Mouse (Mus musculus) midbrain, embryonic 16.5 days (tissue): Measurements from ENCODE around the gene Mapk1ip1. TPM values are rescaled to one million over a fixed set of nuclear protein-coding genes. Genes with fewer than 3 reads are reported as not detected.

ENCODE experiments used
- ATAC-seq: fragments of 200-750 bp; cut with Nextera tagmentation; 2 replicates; pipeline ENCODE4 v1.8.0; 2017; ENCODE audit warnings: moderate TSS enrichment
- H3K27ac ChIP-seq: fragments of 300-500 bp; sonication (generic); 2 replicates; pipeline ENCODE4 v1.5.1; 2014; ENCODE audit warnings: mild to moderate bottlenecking, low read length, mixed read lengths
- H3K27me3 ChIP-seq: fragments of 300-500 bp; sonication (generic); 2 replicates; pipeline ENCODE4 v1.6.1; 2014; ENCODE audit warnings: low read depth, low read length, mixed read lengths; ENCODE audit not compliant: control insufficient read depth, insufficient read depth
- H3K36me3 ChIP-seq: fragments of 300-500 bp; sonication (generic); 2 replicates; pipeline ENCODE4 v1.6.1; 2014; ENCODE audit warnings: mild to moderate bottlenecking, low read length, moderate library complexity, mixed read lengths; ENCODE audit not compliant: control insufficient read depth, insufficient read depth
- H3K4me1 ChIP-seq: fragments of 300-500 bp; sonication (generic); 2 replicates; pipeline ENCODE4 v1.6.1; 2014; ENCODE audit warnings: mild to moderate bottlenecking, low read length, mixed read lengths; ENCODE audit not compliant: control insufficient read depth, insufficient read depth
- H3K4me2 ChIP-seq: fragments of 300-500 bp; sonication (generic); 2 replicates; pipeline ENCODE4 v1.6.1; 2014; ENCODE audit warnings: mild to moderate bottlenecking, low read length, mixed read lengths
- H3K4me3 ChIP-seq: fragments of 300-500 bp; sonication (generic); 2 replicates; pipeline ENCODE4 v1.5.1; 2014; ENCODE audit warnings: low read depth, mild to moderate bottlenecking, low read length, moderate library complexity, mixed read lengths
- H3K9ac ChIP-seq: fragments of 300-500 bp; sonication (generic); 2 replicates; pipeline ENCODE4 v1.6.1; 2014; ENCODE audit warnings: low read depth, low read length, mixed read lengths
- H3K9me3 ChIP-seq: fragments of 300-500 bp; sonication (generic); replicated peaks from 2 replicates; pipeline ENCODE4 v1.6.1; 2014; ENCODE audit warnings: mild to moderate bottlenecking, low read length, mixed read lengths; ENCODE audit not compliant: control insufficient read depth, poor library complexity, severe bottlenecking
- WGBS: fragments of 180-500 bp; shearing (Covaris S2); extraction: QIAGEN DNeasy Blood & Tissue Kit; methylation state at CpG from one replicate; pipeline ENCODE4 v1.1.7; 2014; 5-methylcytosine and 5-hydroxymethylcytosine counted together
- polyA plus RNA-seq: library from polyadenylated mRNA; unstranded; fragments of >200 nt; fragmentation: Nextera tagmentation; extraction: Ambion mirVana; gene quantifications from 2 replicates; pipeline ENCODE4 v1.2.1, GENCODE M21; 2015

The Mapk1ip1 gene
- polyA plus RNA-seq, 1 experiment from 2014 or later, result 32.7 TPM

- 95% methylated on average over 3 of the region's 3 CpGs for WGBS
- no peaks in the 10 kb centered on the region for H3K9me3 ChIP-seq
These were observed 18.0 kb upstream of the Mapk1ip1 start for GRCm38 (mm10) chr7:138863950-138864572.

DNA sequence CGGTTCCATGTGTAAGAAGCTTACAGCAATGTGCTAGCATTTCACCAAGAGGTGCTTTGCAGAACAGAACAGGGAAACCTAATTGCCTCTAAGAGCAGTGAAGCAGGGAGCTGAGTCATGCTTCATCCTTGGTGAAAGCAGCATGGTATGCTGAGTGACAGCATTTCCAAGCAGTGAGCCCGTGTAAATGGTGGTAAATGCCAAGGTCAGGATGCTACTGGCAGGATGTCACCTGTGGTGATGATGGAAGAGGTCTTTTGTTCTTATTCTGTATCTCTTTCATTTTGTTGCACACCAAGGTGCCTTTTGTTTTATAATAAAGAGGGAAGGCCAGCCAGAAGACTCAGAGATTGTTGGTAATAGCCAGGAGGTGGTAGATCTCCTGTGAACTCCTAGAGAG lies 10.6 kb upstream of the Mapk1ip1 start:
- Histone ChIP-seq H3K9ac (no peak overlapping the region), H3K4me3 (no peak overlapping the region), H3K36me3 (peaks cover 9% of the 10 kb centered on the region), H3K9me3 (no peaks in the 10 kb centered on the region), H3K27me3 (no peaks in the 10 kb centered on the region), H3K4me1 (no peaks in the 10 kb centered on the region), H3K4me2 (no peak overlapping the region), H3K27ac (no peak overlapping the region)
- WGBS, result 66% methylated on average over 2 of the region's 2 CpGs
- ATAC-seq, result no peak

More at GRCm38 (mm10) chr7:138863950-138864572, 18.0 kb upstream of the Mapk1ip1 start:
- no peak for ATAC-seq
- Histone ChIP-seq H3K4me3 (no peak overlapping the region), H3K27me3 (no peaks in the 10 kb centered on the region), H3K36me3 (peaks cover 6% of the 10 kb centered on the region; the same call in 1 of the 2 replicates), H3K4me2 (no peak overlapping the region), H3K9ac (no peak overlapping the region), H3K27ac (no peak overlapping the region), H3K4me1 (no peaks in the 10 kb centered on the region)

DNA sequence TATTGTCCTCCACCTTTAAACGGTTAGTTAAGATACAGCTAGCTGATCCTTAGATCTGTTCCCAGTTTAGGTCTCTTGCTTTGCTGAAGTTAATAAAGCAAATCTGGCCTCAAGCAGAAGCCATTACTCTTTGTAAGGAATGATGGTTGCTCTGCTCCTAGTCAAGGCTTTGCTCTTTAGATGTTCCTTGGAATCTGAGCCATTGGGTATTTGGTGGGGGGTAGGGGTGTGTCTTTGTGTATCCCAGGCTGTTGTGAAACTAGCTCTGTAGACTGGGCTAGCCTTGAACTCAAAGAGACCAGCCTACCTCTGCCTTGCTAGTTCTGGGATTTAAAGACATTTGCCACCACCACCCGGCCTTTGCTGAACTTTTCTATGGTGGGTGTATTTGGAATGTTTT lies 8.1 kb upstream of the Mapk1ip1 start:
- WGBS, result 95% methylated on average over 2 of the region's 2 CpGs
- Histone ChIP-seq H3K36me3 (peaks cover 6% of the 10 kb centered on the region), H3K27me3 (no peaks in the 10 kb centered on the region), H3K4me1 (peaks cover 13% of the 10 kb centered on the region), H3K4me3 (no peak overlapping the region), H3K4me2 (no peak overlapping the region), H3K27ac (no peak overlapping the region), H3K9ac (no peak overlapping the region), H3K9me3 (no peaks in the 10 kb centered on the region)
- ATAC-seq, result no peak

DNA sequence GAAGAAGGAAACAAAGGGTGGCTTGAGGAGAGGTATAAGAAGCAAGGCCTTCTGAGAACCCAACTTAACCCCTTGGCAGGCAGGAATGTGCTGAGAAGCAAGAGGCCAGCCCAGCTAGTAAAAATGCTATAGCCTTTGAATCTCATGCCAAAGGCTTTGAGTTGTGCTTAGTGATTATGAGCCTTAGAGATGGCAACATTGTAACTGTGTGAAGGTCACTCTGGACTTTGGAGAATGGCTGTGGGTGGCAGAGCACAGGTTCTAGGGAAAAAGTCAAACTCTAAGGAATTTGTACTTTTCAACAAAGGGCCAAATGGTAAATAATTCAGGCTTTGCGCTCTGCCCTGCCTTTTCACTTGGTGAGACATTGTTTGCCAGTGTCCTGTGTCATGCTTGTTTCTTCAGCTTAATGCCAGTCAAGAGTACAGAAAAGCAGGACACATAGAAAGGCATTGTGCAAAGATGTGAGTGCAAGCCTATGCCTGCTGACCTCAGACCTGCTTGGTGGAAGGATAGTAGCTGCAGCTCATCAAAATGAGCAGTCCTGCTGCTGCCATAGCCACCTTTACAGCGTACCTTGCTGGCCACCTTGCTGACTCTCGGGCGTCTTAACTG lies 7.5 kb upstream of the Mapk1ip1 start:
- Histone ChIP-seq H3K27ac (no peak overlapping the region), H3K9ac (no peak overlapping the region), H3K4me2 (no peak overlapping the region), H3K4me3 (no peak overlapping the region), H3K9me3 (no peaks in the 10 kb centered on the region), H3K27me3 (no peaks in the 10 kb centered on the region), H3K36me3 (peaks cover 6% of the 10 kb centered on the region), H3K4me1 (peaks cover 18% of the 10 kb centered on the region)
- ATAC-seq, result no peak
- WGBS, result 95% methylated on average over 4 of the region's 4 CpGs

DNA sequence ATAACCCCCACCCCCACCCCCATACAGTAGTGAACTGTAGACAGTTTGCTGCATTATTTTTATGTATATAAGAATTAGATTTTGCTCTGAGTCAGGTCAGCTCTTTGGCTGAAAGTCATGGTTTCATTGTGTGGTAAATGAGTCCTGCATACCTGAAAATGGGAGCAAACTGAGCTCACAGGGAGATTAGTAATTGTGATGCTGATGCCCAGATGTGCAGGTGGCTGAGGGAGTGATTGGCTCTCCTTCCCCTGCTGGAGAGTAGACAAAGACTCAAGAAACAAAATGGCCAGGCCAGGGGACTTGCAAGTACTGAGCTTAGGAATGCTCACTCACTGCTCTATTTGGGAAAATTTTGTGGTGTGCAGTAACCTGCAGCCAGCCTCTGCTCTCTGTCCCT lies 4.0 kb upstream of the Mapk1ip1 start:
- no peak overlapping the region for H3K4me3 ChIP-seq
- H3K9me3 ChIP-seq, result no peaks in the 10 kb centered on the region
- H3K4me2 ChIP-seq, result no peak overlapping the region
- no peaks in the 10 kb centered on the region for H3K27me3 ChIP-seq
- H3K36me3 ChIP-seq, result peaks cover 6% of the 10 kb centered on the region
- no peak overlapping the region for H3K27ac ChIP-seq
- no peak overlapping the region for H3K9ac ChIP-seq
- no peak for ATAC-seq
- H3K4me1 ChIP-seq, result peaks cover 34% of the 10 kb centered on the region

- Histone ChIP-seq H3K9ac (0 out of 2 replicates have a peak overlapping the region, but pooled peaks have one; percentile 16), H3K4me2 (peak overlapping the region; percentile 76), H3K27ac (no peak overlapping the region), H3K27me3 (no peaks in the 10 kb centered on the region), H3K4me1 (peaks cover 52% of the 10 kb centered on the region), H3K9me3 (no peaks in the 10 kb centered on the region), H3K4me3 (peak overlapping the region; percentile 93; the same call in 1 of the 2 replicates), H3K36me3 (peaks cover 4% of the 10 kb centered on the region)
- ATAC-seq, result no peak
- WGBS, result 80% methylated on average over 7 of the region's 7 CpGs
These were observed 2.2 kb upstream of the Mapk1ip1 start for GRCm38 (mm10) chr7:138848028-138848920.

- H3K36me3 ChIP-seq, result no peaks in the 10 kb centered on the region
- peak overlapping the region; percentile 97 for H3K9ac ChIP-seq
- no peaks in the 10 kb centered on the region for H3K9me3 ChIP-seq
- peak overlapping the region; percentile 76 for H3K4me2 ChIP-seq
- peak overlapping the region; percentile 90; the same call in 1 of the 2 replicates for H3K27ac ChIP-seq
- H3K27me3 ChIP-seq, result no peaks in the 10 kb centered on the region
- ATAC-seq, result no peak
- WGBS, result 37% methylated on average over 13 of the region's 13 CpGs
- peaks cover 52% of the 10 kb centered on the region for H3K4me1 ChIP-seq
- H3K4me3 ChIP-seq, result peak overlapping the region; percentile 93
These were observed 1.4 kb upstream of the Mapk1ip1 start for GRCm38 (mm10) chr7:138847316-138848027.

DNA sequence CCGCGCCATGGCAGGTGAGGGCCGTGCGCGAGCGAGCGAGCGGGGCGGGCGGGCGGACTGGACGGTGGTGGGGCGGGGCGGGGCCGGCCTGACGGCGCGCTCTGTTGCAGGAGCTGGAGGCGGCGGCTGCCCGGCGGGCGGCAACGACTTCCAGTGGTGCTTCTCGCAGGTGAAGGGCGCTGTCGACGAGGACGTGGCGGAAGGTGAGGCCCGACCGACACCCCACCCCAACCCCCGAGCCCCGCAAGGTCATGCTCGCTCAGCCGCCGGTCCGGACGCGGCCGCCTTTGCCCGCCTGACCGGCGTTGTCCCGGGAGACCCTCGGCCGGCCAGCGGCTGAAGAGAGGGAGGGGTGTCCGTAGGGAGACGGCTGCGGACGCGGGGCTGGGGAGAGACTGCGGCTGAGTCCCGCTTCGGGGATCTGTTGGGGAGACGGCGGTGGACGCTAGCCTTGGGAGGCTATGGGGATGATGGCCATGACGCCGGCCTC lies 474 bp upstream of the Mapk1ip1 start:
- H3K27me3 ChIP-seq, result no peaks in the 10 kb centered on the region
- peak overlapping the region; percentile 76 for H3K4me2 ChIP-seq
- peaks cover 52% of the 10 kb centered on the region for H3K4me1 ChIP-seq
- H3K36me3 ChIP-seq, result no peaks in the 10 kb centered on the region
- peak overlapping the region; percentile 97 for H3K9ac ChIP-seq
- under 1% methylated on average over 51 of the region's 61 CpGs for WGBS
- H3K27ac ChIP-seq, result peak overlapping the region; percentile 90
- peak overlapping the region; percentile 93 for H3K4me3 ChIP-seq
- ATAC-seq, result peak; percentile 80
- H3K9me3 ChIP-seq, result no peaks in the 10 kb centered on the region
